Mouse (Mus musculus) ES-Bruce4 (cell line): ENCODE measurements at regions not wholly inside any gene's neighbourhood (a gene's known extent, or its start where the extent isn't known, plus 50 kb on each side); places are given as distances from the start of the nearest gene placed in this dataset.

ENCODE experiments used
- CTCF ChIP-seq: IDR thresholded peaks from one replicate; pipeline ENCODE4 v1.8.1; 2011; ENCODE audit warnings: low read depth, low read length
- EP300 ChIP-seq: IDR thresholded peaks from 2 replicates; pipeline ENCODE4 v1.6.1; 2011; ENCODE audit warnings: low read depth, low read length; ENCODE audit not compliant: insufficient read depth
- POLR2A ChIP-seq: IDR thresholded peaks from one replicate; pipeline ENCODE4 v1.8.1; 2011; ENCODE audit warnings: low read length; ENCODE audit not compliant: insufficient read depth

- no peak for TF ChIP-seq EP300
- no peak for TF ChIP-seq CTCF
- no peak for TF ChIP-seq POLR2A
Measured at GRCm38 (mm10) chr14:80516626-80517025, 532.7 kb downstream of the Olfm4 start.
